Mouse (Mus musculus): ENCODE data around the gene Cdh4. TPM values are rescaled to one million over a fixed set of nuclear protein-coding genes. Genes with fewer than 3 reads are reported as not detected.
A peak's percentile ranks its signal among the peaks of the same experiment; 100 is the strongest.

Cdh4 gene
- total and polyA plus RNA-seq, 2 experiments from 2014 or later: 0.51 to 2.1 TPM

DNA sequence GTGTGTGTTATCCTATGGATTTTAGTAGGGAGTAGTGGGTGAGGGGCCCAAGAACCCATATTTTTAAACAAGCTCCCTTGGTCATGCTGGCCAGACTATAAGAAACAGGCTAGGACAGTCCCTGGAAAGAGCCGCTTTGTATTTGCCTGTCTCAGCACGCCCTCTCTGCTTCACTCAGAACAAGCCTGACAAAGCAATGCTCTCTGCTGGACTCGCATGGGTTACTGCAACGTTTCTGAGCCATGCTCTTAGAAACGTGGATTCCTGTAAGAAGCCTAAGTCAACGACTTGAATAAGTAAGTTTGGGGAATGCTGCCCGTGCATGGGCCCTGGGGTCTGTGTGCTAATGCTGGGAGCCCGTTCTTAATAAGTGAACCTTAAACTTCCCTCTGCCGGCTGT lies 2.1 kb upstream of the Cdh4 start:
- Histone ChIP-seq H3K4me3 (ENCODE audit: low read depth, low read length) (no peak overlapping the region), H3K9me3 (replicated peaks; ENCODE audit: control insufficient read depth, low read length) (no peaks in the 10 kb centered on the region), H3K4me2 (ENCODE audit: low read depth, low read length) (no peak overlapping the region), H3K36me3 (replicated peaks; ENCODE audit: control insufficient read depth, insufficient read depth, low read length) (no peaks in the 10 kb centered on the region), H3K4me1 (ENCODE audit: control insufficient read depth, insufficient read depth) (no peaks in the 10 kb centered on the region), H3K27me3 (ENCODE audit: control insufficient read depth, insufficient read depth, low read length) (peaks cover 51% of the 10 kb centered on the region), H3K9ac (replicated peaks; ENCODE audit: low read depth, low read length) (no peak overlapping the region), H3K27ac (ENCODE audit: low read depth) (no peak overlapping the region)
- DNase-seq (ENCODE audit: low spot score) (no peak), ATAC-seq (ENCODE audit: insufficient read depth, low read depth) (no peak)
- TF ChIP-seq EP300 (IDR thresholded peaks at IDR 0.05; ENCODE audit: low read depth): no peak
- no peak for TF ChIP-seq CTCF (IDR thresholded peaks at IDR 0.05; ENCODE audit: low read depth)
- 27% methylated on average over 9 of the region's 9 CpGs for WGBS

DNA sequence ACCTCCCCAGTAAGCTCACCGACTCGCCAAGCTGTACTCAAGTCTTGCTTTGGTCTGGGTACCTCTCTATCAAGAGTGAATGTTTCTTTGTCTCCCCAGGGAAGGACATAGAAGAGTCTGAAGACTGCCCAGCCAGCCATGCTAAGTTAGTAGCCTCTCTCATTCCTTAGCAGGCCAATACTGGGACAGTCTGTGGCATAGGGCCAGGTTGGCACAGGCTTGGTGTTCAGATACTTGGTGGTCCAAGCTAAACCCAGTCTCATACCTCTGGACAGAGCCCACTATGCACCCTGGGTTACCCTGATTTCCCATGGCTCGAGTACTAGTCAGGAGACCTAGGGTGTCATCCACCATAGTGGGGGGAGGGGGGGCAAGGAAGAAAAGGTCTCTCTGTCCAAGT lies 1.1 kb upstream of the Cdh4 start:
- ATAC-seq (ENCODE audit: insufficient read depth, low read depth) (no peak), DNase-seq (ENCODE audit: low spot score) (no peak)
- Histone ChIP-seq H3K27ac (ENCODE audit: low read depth) (no peak overlapping the region), H3K4me2 (ENCODE audit: low read depth, low read length) (no peak overlapping the region), H3K9ac (replicated peaks; ENCODE audit: low read depth, low read length) (no peak overlapping the region), H3K27me3 (ENCODE audit: control insufficient read depth, insufficient read depth, low read length) (peaks cover 55% of the 10 kb centered on the region), H3K36me3 (replicated peaks; ENCODE audit: control insufficient read depth, insufficient read depth, low read length) (no peaks in the 10 kb centered on the region), H3K9me3 (replicated peaks; ENCODE audit: control insufficient read depth, low read length) (no peaks in the 10 kb centered on the region), H3K4me1 (ENCODE audit: control insufficient read depth, insufficient read depth) (no peaks in the 10 kb centered on the region), H3K4me3 (ENCODE audit: low read depth, low read length) (no peak overlapping the region)
- WGBS: 65% methylated on average over 3 of the region's 3 CpGs
- TF ChIP-seq CTCF (IDR thresholded peaks at IDR 0.05; ENCODE audit: low read depth) (no peak), EP300 (IDR thresholded peaks at IDR 0.05; ENCODE audit: low read depth) (no peak)

DNA sequence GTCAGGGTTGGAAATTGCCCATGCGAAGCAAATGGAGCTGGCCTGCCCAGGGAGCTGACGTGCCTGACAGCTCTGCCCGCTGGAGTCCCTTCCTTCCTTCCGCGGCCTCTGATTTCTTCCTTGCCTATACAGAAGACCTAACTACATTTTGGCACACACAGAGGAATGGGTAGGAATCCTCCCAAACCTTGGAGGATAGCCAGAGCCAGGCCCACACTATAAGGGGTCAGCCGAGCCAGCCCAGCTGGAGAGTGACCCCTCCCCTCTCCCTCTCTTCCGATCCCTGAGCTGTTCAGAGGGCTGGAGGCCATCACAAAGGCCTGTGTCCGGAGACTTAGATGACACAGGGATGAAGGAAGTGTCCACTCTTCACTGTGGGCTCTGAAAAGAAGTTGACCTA lies 514 bp upstream of the Cdh4 start:
- H3K36me3 ChIP-seq (replicated peaks; ENCODE audit: control insufficient read depth, insufficient read depth, low read length): no peaks in the 10 kb centered on the region
- TF ChIP-seq CTCF (IDR thresholded peaks at IDR 0.05; ENCODE audit: low read depth) (no peak), EP300 (IDR thresholded peaks at IDR 0.05; ENCODE audit: low read depth) (no peak)
- H3K9me3 ChIP-seq (replicated peaks; ENCODE audit: control insufficient read depth, low read length): no peaks in the 10 kb centered on the region
- peak overlapping the region; percentile 60 for H3K4me3 ChIP-seq (ENCODE audit: low read depth, low read length)
- no peaks in the 10 kb centered on the region for H3K4me1 ChIP-seq (ENCODE audit: control insufficient read depth, insufficient read depth)
- peak overlapping the region; percentile 87 for H3K4me2 ChIP-seq (ENCODE audit: low read depth, low read length)
- H3K27me3 ChIP-seq (ENCODE audit: control insufficient read depth, insufficient read depth, low read length): peaks cover 55% of the 10 kb centered on the region
- H3K27ac ChIP-seq (ENCODE audit: low read depth): no peak overlapping the region
- H3K9ac ChIP-seq (replicated peaks; ENCODE audit: low read depth, low read length): no peak overlapping the region
- WGBS: 13% methylated on average over 8 of the region's 8 CpGs
- ATAC-seq (ENCODE audit: insufficient read depth, low read depth) (no peak; the same call in 1 of the 2 replicates), DNase-seq (ENCODE audit: low spot score) (no peak)

DNA sequence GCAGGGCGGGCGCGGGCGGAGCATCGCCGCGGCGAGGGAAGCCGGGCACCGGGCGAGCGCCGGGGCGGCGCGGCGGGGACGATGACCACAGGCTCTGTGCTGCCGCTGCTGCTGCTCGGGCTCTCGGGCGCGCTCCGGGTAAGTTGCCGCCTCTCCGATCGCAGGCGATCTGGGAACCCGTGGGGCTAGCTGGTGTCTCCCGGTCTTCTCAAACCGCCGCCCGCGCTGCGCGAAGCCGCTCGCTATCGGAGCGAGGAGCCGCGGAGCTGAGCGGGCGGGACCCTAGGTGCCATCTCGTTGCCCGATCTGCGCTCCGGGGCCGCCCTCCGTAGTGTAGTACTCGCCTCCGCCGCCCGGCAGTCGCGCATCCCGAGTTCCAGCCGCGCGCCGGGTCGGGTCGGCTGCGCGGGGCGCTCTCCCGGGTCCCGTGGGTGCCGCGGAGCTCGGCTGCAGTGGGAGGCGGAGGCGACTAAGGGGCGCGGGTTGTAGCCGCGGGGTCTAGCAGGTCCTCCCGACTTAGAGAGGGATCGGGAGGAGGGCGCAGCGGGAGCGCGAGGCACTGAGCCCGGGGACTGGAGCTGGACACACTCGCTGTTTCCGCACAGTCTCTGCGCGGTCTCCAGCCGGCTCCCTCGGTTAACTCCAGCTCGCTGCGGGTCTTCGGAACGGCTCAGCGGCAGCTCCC lies 452 bp downstream of the Cdh4 start:
- Histone ChIP-seq H3K27me3 (ENCODE audit: control insufficient read depth, insufficient read depth, low read length) (peaks cover 55% of the 10 kb centered on the region), H3K9ac (replicated peaks; ENCODE audit: low read depth, low read length) (no peak overlapping the region), H3K4me1 (ENCODE audit: control insufficient read depth, insufficient read depth) (no peaks in the 10 kb centered on the region), H3K4me3 (ENCODE audit: low read depth, low read length) (peak overlapping the region; percentile 60), H3K36me3 (replicated peaks; ENCODE audit: control insufficient read depth, insufficient read depth, low read length) (no peaks in the 10 kb centered on the region), H3K9me3 (replicated peaks; ENCODE audit: control insufficient read depth, low read length) (no peaks in the 10 kb centered on the region), H3K27ac (ENCODE audit: low read depth) (no peak overlapping the region), H3K4me2 (ENCODE audit: low read depth, low read length) (peak overlapping the region; percentile 87)
- peak; percentile 65; the same call in 1 of the 2 replicates for ATAC-seq (ENCODE audit: insufficient read depth, low read depth)
- under 1% methylated on average over 83 of the region's 95 CpGs for WGBS
- DNase-seq (ENCODE audit: low spot score): no peak
- TF ChIP-seq EP300 (IDR thresholded peaks at IDR 0.05; ENCODE audit: low read depth): no peak

DNA sequence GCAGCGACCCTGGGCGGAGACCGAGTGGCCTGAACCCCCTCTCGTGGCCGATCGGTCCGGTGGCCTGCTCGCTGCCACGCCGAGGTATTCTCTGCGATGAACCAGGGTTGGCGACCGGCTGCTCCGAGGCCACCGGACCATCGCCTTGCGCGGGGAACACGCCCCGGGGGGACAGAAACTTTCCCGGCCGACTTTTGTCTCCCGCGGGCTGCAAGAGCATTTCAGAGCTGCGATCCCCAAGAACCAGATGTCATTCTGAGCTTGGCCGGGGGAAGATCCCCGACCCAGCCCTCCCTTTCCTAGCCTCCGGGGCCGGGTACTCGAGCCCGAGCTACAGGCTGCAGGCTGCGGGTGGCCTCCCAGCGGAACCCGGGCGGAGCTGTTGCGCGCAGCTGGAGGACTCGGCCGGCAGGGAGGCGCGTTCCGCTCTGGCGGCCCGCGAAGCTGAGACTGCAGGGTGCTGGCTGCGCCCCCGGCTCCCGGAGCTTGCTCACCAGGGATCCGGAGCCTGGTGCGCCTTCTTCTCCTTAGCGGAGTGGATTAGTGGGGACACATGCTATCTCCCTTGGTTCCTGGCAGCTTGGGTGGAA lies 1.1 kb downstream of the Cdh4 start:
- H3K4me3 ChIP-seq (ENCODE audit: low read depth, low read length): peak overlapping the region; percentile 60
- ATAC-seq (ENCODE audit: insufficient read depth, low read depth) (no peak), DNase-seq (ENCODE audit: low spot score) (no peak)
- H3K4me1 ChIP-seq (ENCODE audit: control insufficient read depth, insufficient read depth): no peaks in the 10 kb centered on the region
- peak overlapping the region; percentile 87 for H3K4me2 ChIP-seq (ENCODE audit: low read depth, low read length)
- peak overlapping the region; percentile 37; the same call in 1 of the 2 replicates for H3K9ac ChIP-seq (replicated peaks; ENCODE audit: low read depth, low read length)
- no peaks in the 10 kb centered on the region for H3K36me3 ChIP-seq (replicated peaks; ENCODE audit: control insufficient read depth, insufficient read depth, low read length)
- TF ChIP-seq EP300 (IDR thresholded peaks at IDR 0.05; ENCODE audit: low read depth) (no peak), CTCF (IDR thresholded peaks at IDR 0.05; ENCODE audit: low read depth) (no peak)
- H3K27ac ChIP-seq (ENCODE audit: low read depth): no peak overlapping the region
- WGBS: under 1% methylated on average over 51 of the region's 51 CpGs
- H3K9me3 ChIP-seq (replicated peaks; ENCODE audit: control insufficient read depth, low read length): no peaks in the 10 kb centered on the region
- H3K27me3 ChIP-seq (ENCODE audit: control insufficient read depth, insufficient read depth, low read length): peaks cover 55% of the 10 kb centered on the region

Data from heart, postnatal 0 days (tissue).